Mouse (Mus musculus) monocyte, adult 59 days (primary cell): Measurements from ENCODE around the gene Mgat5. TPM values are rescaled to one million over a fixed set of nuclear protein-coding genes. Genes with fewer than 3 reads are reported as not detected.

ENCODE experiments used
- total RNA-seq, 2 experiments: library from RNA; stranded (reverse); gene quantifications; one replicate each; pipeline ENCODE4 v1.2.4; 2023

Gene Mgat5
- 10 to 100 TPM; 35.2 TPM for total RNA-seq

GRCm38 (mm10) chr1:127204817-127205485 is at the start of gene Mgat5:
Gene Mgat5 (plus strand): TSS chr1:127205015.

